Mouse (Mus musculus): ENCODE data around the gene Gabarapl2.

DNA sequence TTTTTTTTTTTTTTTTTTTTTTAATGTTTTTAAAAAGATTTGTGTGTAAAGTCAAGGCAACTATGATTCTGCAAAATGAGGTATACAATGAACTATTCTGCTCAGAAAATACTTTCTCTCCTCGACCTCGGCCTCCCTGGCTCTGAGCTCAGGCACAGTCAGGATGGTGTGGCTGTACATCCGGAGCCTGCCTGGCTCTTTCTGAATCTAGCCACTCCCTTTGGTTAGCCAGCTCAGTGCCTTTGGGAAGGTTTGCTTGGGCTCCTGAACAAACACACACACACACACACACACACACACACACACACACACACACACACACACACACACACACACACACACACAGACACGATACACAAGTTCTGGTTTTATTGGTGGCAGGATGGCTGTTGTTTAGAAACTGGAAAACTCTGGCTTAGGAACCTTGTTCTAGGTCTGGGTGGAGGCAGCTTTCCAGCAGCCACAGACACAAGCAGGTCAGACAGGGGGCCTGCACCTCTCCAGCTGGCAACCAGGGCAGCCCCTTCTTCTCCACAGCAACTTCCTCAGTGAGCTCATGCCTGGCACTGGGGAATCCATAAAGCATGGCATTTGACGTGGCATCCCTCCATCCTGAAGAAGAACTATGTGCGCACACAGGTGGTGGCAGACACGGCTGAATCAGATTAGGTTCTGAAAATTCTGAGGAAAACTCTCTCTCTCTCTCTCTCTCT is 24.5 kb downstream of the Gabarapl2 start:
- no peak for TF ChIP-seq CTCF (IDR thresholded peaks at IDR 0.05; ENCODE audit: insufficient read depth, low read length)
- no peak for TF ChIP-seq POLR2A (IDR thresholded peaks at IDR 0.05; ENCODE audit: borderline replicate concordance, extremely low read depth, low read depth, low read length)
